Mouse (Mus musculus) brain, embryonic 18.5 days (tissue): ENCODE results near the gene Fbxw5.

Experiments used
- DNase-seq: peaks from one replicate; pipeline ENCODE4 v3.0.0-alpha.2; 2012; ENCODE audit warnings: low read depth, low spot score

Fbxw5 gene

DNA sequence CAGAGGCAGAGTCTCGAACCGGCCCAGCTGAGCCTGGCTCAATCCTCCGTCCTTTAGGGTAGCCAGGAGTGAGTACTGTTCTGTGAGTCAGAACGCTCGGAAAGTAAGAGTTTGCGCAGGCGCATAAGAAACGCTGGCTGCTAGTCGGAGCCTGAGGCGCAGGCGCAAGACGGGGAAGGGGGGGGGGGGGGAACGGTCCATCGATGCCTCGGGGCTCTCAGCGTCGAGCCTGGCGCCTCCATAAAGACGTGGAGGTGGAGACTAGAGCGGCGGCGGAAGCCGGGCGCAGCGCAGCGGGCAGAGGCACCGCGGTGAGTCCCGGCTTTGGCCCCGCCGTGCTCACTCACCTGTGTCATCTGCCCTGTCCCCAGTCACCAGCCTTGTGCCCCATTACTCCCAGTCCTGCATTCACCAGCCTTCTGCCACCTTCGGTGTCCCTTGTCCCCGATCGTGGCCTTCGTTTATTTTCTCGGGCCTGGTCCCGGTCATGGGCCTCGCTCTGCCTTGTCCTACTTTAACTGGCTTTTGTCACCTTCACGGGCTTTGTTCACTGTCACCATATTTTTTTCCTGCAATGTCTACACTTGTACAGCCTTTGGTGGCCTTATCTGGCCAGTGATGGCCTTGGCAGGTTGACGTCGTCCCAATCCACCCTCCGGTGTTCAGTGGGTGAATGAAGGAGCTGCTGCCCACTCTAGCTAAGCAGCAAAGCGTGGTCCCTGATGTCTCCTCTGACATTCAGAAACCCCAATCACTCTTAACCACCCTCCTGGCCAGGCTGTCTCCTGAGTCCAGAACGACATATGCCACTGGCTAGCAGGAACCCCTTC is at the start of gene Fbxw5:
Fbxw5 (plus strand) TSS at position 175 of the 830 bp plus-strand sequence.
- DNase-seq = peak; percentile 85

- no peak for DNase-seq
Observed at GRCm38 (mm10) chr2:25450853-25451647, 49.5 kb upstream of the Fbxw5 start.

DNA sequence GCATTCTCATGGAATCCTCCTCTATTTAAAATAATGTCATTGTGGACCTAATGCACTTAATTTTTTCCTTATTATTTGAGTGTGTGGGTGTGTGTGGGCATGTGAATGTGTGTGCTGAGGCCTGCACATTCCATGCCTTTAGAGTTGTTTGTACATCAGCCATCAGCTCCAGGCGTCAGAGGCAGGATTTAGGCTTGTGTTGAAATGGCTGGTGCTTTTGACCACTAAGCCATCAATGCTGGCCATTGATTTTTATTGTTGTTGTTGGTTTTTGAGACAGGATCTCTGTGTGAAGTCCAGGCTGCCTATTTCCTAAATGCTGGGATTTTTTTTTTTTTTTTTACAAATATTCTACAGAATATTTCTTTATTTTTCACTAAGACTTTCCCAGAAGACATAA is 47.6 kb upstream of the Fbxw5 start:
- no peak for DNase-seq

GRCm38 (mm10) chr2:25456205-25456953 is 44.2 kb upstream of the Fbxw5 start, which contains the start of gene Clic3:
TSS of gene Clic3 (plus strand) at chr2:25456838.
- no peak for DNase-seq

- no peak for DNase-seq
Observed at GRCm38 (mm10) chr2:25457022-25457896, 43.3 kb upstream of the Fbxw5 start.

DNA sequence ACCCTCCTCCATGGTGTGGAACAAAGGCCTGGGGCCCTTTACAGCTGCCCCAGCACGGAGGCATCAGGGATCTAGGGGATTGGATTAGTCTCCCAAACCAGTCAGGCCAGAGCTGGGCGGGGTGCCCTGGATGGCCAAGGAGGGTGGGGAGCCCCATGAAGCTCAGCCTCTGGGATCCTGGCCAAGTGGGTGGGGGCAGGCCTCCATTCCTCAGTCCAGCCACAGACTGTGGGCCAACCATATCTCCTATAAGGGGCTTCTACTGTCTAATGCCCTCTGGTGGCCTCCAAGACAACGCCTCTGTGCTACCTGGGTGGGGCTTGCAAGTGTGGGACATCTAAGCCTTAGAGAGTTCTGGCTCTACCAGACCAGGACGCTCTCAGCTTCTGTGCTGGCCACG is 41.6 kb upstream of the Fbxw5 start:
- DNase-seq = no peak

- no peak for DNase-seq
Observed at GRCm38 (mm10) chr2:25460135-25460534, 40.4 kb upstream of the Fbxw5 start.

DNA sequence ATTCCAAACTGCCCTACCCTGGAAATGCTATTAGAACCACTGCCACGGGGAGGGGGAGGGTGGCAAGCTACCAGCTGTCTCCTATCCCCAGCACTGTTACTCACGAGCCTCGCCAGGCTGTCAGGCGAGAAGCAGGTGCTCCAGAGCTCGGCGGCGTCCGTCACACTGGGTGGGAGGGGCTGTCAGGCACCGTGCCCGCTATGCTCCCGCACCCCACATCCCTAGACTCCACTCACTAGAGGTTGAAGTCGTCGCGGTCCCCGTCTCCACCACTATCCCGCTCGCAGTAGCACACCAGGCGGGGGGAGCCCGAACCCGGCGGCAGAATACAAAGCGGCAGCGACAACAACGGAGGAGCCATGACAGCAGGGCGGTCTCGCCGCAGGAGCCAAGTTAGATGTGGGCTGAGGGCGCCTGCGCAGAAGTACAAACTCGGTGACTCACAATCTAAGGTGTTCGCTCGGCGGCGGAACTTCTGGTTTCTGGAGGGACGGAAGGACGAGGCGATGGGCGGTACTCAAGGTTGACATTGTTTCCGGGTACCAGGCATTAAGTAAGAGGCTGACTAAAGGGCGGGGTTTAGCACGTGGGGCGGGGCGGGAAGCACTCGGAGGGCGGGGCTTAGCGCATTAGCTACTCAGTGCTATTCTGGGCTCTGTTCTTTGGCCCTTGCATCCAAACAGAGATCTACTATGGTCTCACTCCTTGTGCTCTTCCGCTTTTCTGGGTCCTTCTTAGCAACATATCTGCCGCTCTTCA is 39.8 kb upstream of the Fbxw5 start, which contains the start of gene Paxx:
Paxx (minus strand) TSS at position 544 of the 759 bp plus-strand sequence.
- DNase-seq = peak; percentile 93

GRCm38 (mm10) chr2:25461407-25461806 is 39.1 kb upstream of the Fbxw5 start:
- no peak for DNase-seq

- DNase-seq = no peak
Observed at GRCm38 (mm10) chr2:25463630-25464029, 36.9 kb upstream of the Fbxw5 start.

GRCm38 (mm10) chr2:25465256-25465655 is 35.3 kb upstream of the Fbxw5 start:
- DNase-seq = no peak

GRCm38 (mm10) chr2:25465816-25466635 is 34.5 kb upstream of the Fbxw5 start:
- no peak for DNase-seq

DNA sequence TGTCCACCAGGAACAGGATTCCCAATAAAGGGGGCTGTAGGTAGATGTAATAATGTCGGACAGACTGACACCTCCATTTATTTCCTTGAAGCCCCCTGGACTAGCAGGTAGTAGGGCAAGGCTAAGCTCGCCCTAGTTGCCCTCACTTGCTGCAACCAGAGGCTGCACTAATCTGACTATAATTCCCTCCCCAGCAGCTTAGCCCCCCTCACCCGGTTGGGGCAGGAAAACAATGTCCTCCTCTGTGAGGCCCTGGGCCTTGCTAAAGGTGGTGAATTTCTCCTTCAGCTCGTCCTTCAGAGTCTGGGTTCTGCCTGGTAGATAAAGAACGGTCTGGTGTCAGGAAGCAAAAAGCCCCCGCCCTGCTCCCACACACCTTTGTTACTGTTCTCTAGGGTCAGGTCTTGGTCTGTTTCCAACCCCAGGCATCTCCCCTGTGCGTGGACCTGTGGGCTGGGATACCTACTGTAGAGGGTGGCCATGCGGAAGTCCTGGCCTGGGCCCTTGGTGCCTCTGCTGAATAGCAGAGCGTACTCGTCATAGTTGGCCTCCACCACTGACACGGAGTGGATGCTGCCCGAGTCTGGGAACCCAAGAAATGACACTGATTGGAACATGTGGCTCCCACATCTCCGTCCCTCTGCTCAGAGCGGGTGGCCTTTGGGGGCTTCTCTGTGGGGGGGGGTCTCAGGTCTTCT is 32.8 kb upstream of the Fbxw5 start:
- DNase-seq = no peak

- DNase-seq = no peak
Observed at GRCm38 (mm10) chr2:25468962-25469915, 31.3 kb upstream of the Fbxw5 start.

DNA sequence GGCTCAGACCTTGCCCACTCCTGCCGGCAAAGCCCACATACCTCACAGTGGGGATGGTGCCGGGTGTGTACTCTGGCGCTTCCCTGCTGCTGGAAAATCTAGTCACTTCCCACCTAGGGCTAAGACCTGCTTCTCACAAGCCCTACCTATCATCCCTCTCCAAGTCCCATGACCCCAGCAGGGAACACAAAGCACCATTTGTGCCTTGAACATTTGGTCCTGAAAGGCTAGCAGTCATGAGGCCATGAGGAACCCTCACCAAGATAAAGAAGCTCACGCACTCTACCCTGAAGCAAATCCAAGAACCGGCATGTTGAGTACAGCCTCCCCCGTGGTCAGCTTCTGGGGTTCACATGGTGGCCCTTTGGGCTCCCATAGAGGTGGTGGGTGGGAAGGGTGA is 30.6 kb upstream of the Fbxw5 start, which contains the start of gene Ptgds:
Ptgds (minus strand) TSS at position 78 of the 400 bp plus-strand sequence.
- DNase-seq = no peak

- DNase-seq = no peak
Observed at GRCm38 (mm10) chr2:25472550-25472949, 28.0 kb upstream of the Fbxw5 start.

DNA sequence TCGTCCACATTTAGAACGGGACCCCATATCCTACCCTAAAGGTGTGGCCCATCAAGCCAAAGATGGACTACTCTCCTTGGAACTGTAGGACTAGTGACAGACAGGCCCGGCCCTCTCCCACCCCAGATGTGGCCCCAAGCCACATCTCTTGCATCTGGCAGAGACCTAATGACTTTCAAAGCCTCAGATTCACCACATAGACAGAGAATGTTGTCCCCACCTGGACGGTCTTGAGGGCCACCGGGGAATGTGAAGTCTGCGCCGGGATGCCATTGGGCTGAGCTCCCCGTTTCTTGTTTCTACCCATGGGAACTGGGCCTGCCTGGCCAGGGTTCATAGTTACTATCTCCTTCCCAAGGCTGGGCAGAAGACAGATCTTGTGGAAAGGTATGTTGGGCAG is 23.0 kb upstream of the Fbxw5 start:
- no peak for DNase-seq
